Comparison of ENCODE assay signal across 9 mouse cellular contexts in genomic region chr11:98979356-98979755, GRCm38 (mm10). TPM values are rescaled to one million over a fixed set of nuclear protein-coding genes. Genes with fewer than 3 reads are reported as not detected.
"Had no signal": no experiment of that assay in that cellular context is flagged by ENCODE, and none has a peak within 500 bp of the region (broad histone marks: within the 10 kb centered on the region; RNA-seq: fewer than 3 reads in every experiment).

No protein-coding gene starts in this region.

- DNase-seq: lung, adult 18-20 months; lung, postnatal 10 days; midbrain, embryonic 14.5 days; right cerebral cortex, postnatal 14 days; thymus, adult 18-20 months; thymus, postnatal 14 days; thymus, postnatal 36 days had no signal

RNA-seq across cellular contexts. Expression of gene Gjd3, which starts 3.5 kb away (rescaled TPM):
- polyA plus RNA-seq: lung, embryonic 14.5 days; midbrain, embryonic 10.5 days had no signal
